10 mouse cellular contexts compared by ENCODE assay signal in genomic region chr9:123986217-123986616, GRCm38 (mm10). TPM values are rescaled to one million over a fixed set of nuclear protein-coding genes. Genes with fewer than 3 reads are reported as not detected.
DNase-seq lines count a peak whose midpoint lies in the region; ATAC-seq and TF ChIP-seq lines count a peak whose summit lies in the region.
"Had no signal": no experiment of that assay in that cellular context is flagged by ENCODE, and none has a peak within 500 bp of the region (broad histone marks: within the 10 kb centered on the region; RNA-seq: fewer than 3 reads in every experiment).

No protein-coding gene starts in this region.

- no peak overlapping the region for H3K4me2 ChIP-seq in embryonic facial prominence, embryonic 11.5 days (ENCODE audit: low read depth, low read length)
- no peak overlapping the region for H3K4me2 ChIP-seq in liver, embryonic 15.5 days
- no peak overlapping the region for H3K4me2 ChIP-seq in forebrain, embryonic 12.5 days
- H3K4me2 ChIP-seq: embryonic facial prominence, embryonic 15.5 days had no signal

- 85% methylated on average over 2 of the region's 2 CpGs for WGBS in embryonic facial prominence, embryonic 11.5 days
- WGBS in embryonic facial prominence, embryonic 10.5 days: 84% methylated on average over 2 of the region's 2 CpGs
- WGBS in liver, embryonic 15.5 days (ENCODE audit: insufficient replicate concordance): 18% methylated on average over 2 of the region's 2 CpGs
- 80% methylated on average over 2 of the region's 2 CpGs for WGBS in cerebellum, adult 2 months
- 83% methylated on average over 2 of the region's 2 CpGs for WGBS in forebrain, embryonic 12.5 days

- no peaks in the 10 kb centered on the region for H3K4me1 ChIP-seq in embryonic facial prominence, embryonic 11.5 days (ENCODE audit: control insufficient read depth, insufficient read depth, low read length)
- no peaks in the 10 kb centered on the region for H3K4me1 ChIP-seq in embryonic facial prominence, embryonic 10.5 days
- peaks cover 54% of the 10 kb centered on the region for H3K4me1 ChIP-seq in liver, embryonic 15.5 days (replicated peaks)
- no peaks in the 10 kb centered on the region for H3K4me1 ChIP-seq in cerebellum, adult 2 months (ENCODE audit: control insufficient read depth, insufficient read depth, low read length)
- H3K4me1 ChIP-seq in forebrain, embryonic 12.5 days: no peaks in the 10 kb centered on the region
- H3K4me1 ChIP-seq: embryonic facial prominence, embryonic 15.5 days had no signal

- H3K4me3 ChIP-seq in embryonic facial prominence, embryonic 11.5 days (ENCODE audit: low read depth, low read length): no peak overlapping the region
- H3K4me3 ChIP-seq in embryonic facial prominence, embryonic 10.5 days: no peak overlapping the region
- no peak overlapping the region for H3K4me3 ChIP-seq in liver, embryonic 15.5 days (replicated peaks)
- no peak overlapping the region for H3K4me3 ChIP-seq in cerebellum, adult 2 months (replicated peaks; ENCODE audit: insufficient read depth, low read depth, low read length)
- no peak overlapping the region for H3K4me3 ChIP-seq in forebrain, embryonic 12.5 days (replicated peaks)
- H3K4me3 ChIP-seq: embryonic facial prominence, embryonic 15.5 days had no signal

- TF ChIP-seq CTCF in cerebellum, adult 2 months (IDR thresholded peaks at IDR 0.05; ENCODE audit: borderline replicate concordance, insufficient read depth, low read depth, low read length): no peak

- no peaks in the 10 kb centered on the region for H3K9me3 ChIP-seq in embryonic facial prominence, embryonic 11.5 days (replicated peaks; ENCODE audit: control insufficient read depth, low read length)
- no peaks in the 10 kb centered on the region for H3K9me3 ChIP-seq in embryonic facial prominence, embryonic 10.5 days
- H3K9me3 ChIP-seq in liver, embryonic 15.5 days (replicated peaks): no peaks in the 10 kb centered on the region
- H3K9me3 ChIP-seq in forebrain, embryonic 12.5 days: no peaks in the 10 kb centered on the region
- H3K9me3 ChIP-seq: embryonic facial prominence, embryonic 15.5 days had no signal

- TF ChIP-seq POLR2A in cerebellum, adult 2 months (IDR thresholded peaks at IDR 0.05; ENCODE audit: borderline replicate concordance, insufficient read depth, low read length): no peak

- H3K36me3 ChIP-seq in embryonic facial prominence, embryonic 11.5 days (replicated peaks; ENCODE audit: control insufficient read depth, insufficient read depth, low read depth, low read length): no peaks in the 10 kb centered on the region
- H3K36me3 ChIP-seq in embryonic facial prominence, embryonic 10.5 days (replicated peaks): no peaks in the 10 kb centered on the region
- H3K36me3 ChIP-seq in liver, embryonic 15.5 days (replicated peaks): no peaks in the 10 kb centered on the region
- no peaks in the 10 kb centered on the region for H3K36me3 ChIP-seq in forebrain, embryonic 12.5 days (replicated peaks)
- H3K36me3 ChIP-seq: embryonic facial prominence, embryonic 15.5 days had no signal

- H3K9ac ChIP-seq in embryonic facial prominence, embryonic 11.5 days (replicated peaks; ENCODE audit: low read length): no peak overlapping the region
- no peak overlapping the region for H3K9ac ChIP-seq in liver, embryonic 15.5 days
- no peak overlapping the region for H3K9ac ChIP-seq in forebrain, embryonic 12.5 days
- H3K9ac ChIP-seq: embryonic facial prominence, embryonic 15.5 days had no signal

- no peak overlapping the region for H3K27ac ChIP-seq in embryonic facial prominence, embryonic 11.5 days (replicated peaks; ENCODE audit: low read depth, low read length)
- no peak overlapping the region for H3K27ac ChIP-seq in embryonic facial prominence, embryonic 10.5 days (replicated peaks)
- H3K27ac ChIP-seq in liver, embryonic 15.5 days (replicated peaks): no peak overlapping the region
- H3K27ac ChIP-seq in cerebellum, adult 2 months (ENCODE audit: insufficient read depth, low read length): no peak overlapping the region
- no peak overlapping the region for H3K27ac ChIP-seq in forebrain, embryonic 12.5 days
- H3K27ac ChIP-seq: embryonic facial prominence, embryonic 15.5 days had no signal

- no peak for ATAC-seq in embryonic facial prominence, embryonic 11.5 days (replicated peaks; ENCODE audit: insufficient number of reproducible peaks, low FRiP score, low TSS enrichment, low read depth)
- peak; percentile 55 for ATAC-seq in liver, embryonic 15.5 days (ENCODE audit: insufficient read depth)
- ATAC-seq in forebrain, embryonic 12.5 days (ENCODE audit: low FRiP score): no peak

- peak; percentile 2 for DNase-seq in embryonic facial prominence, embryonic 11.5 days (ENCODE audit: low spot score)
- no peak for DNase-seq in embryonic facial prominence, embryonic 10.5 days (ENCODE audit: low spot score)
- DNase-seq in spleen, adult 12 weeks (ENCODE audit: low spot score): peak; percentile 16
- DNase-seq in spleen, adult 18-20 months: no peak
- DNase-seq in thymus, postnatal 14 days: peak; percentile 51
- no peak for DNase-seq in cerebellum, adult 2 months

- no peaks in the 10 kb centered on the region for H3K27me3 ChIP-seq in embryonic facial prominence, embryonic 11.5 days (ENCODE audit: control insufficient read depth, insufficient read depth, low read length)
- no peaks in the 10 kb centered on the region for H3K27me3 ChIP-seq in embryonic facial prominence, embryonic 10.5 days (replicated peaks; ENCODE audit: low read depth, poor library complexity, severe bottlenecking)
- no peaks in the 10 kb centered on the region for H3K27me3 ChIP-seq in liver, embryonic 15.5 days
- H3K27me3 ChIP-seq in cerebellum, adult 2 months (ENCODE audit: control insufficient read depth, insufficient read depth, low read length): no peaks in the 10 kb centered on the region
- H3K27me3 ChIP-seq in forebrain, embryonic 12.5 days: no peaks in the 10 kb centered on the region
- H3K27me3 ChIP-seq: embryonic facial prominence, embryonic 15.5 days had no signal

RNA-seq across cellular contexts. Expression of gene Ccr1l1, which starts 8.0 kb away (rescaled TPM):
- not detected in 2 replicates for polyA plus RNA-seq in embryonic facial prominence, embryonic 11.5 days (2014; fragmentation: Nextera tagmentation; extraction: Ambion mirVana)
- polyA plus RNA-seq in embryonic facial prominence, embryonic 10.5 days (2016; fragmentation: Nextera tagmentation; extraction: Ambion mirVana): not detected in 2 replicates
- not detected in 2 replicates for polyA plus RNA-seq in liver, embryonic 15.5 days (2015; fragmentation: Nextera tagmentation; extraction: Ambion mirVana)
- polyA plus RNA-seq in cerebellum, adult 2 months (2012; rRNA removed): 0.10 TPM in 1 of 2 replicates, not detected in the other
- polyA plus RNA-seq in forebrain, embryonic 12.5 days (2016; fragmentation: Nextera tagmentation; extraction: Ambion mirVana): not detected in 2 replicates
- polyA plus RNA-seq: embryonic facial prominence, embryonic 15.5 days; large intestine, adult 2 months had no signal

RNA-seq across cellular contexts. Expression of gene Ccr1, which starts 17.7 kb away (rescaled TPM):
- 0.98 and 1.3 TPM in 2 replicates for polyA plus RNA-seq in embryonic facial prominence, embryonic 11.5 days (2014; fragmentation: Nextera tagmentation; extraction: Ambion mirVana)
- polyA plus RNA-seq in embryonic facial prominence, embryonic 10.5 days (2016; fragmentation: Nextera tagmentation; extraction: Ambion mirVana): 0.51 and 0.57 TPM in 2 replicates
- polyA plus RNA-seq in liver, embryonic 15.5 days (2015; fragmentation: Nextera tagmentation; extraction: Ambion mirVana): 3.2 and 3.3 TPM in 2 replicates
- polyA plus RNA-seq in cerebellum, adult 2 months (2012; rRNA removed): 0.13 and 0.16 TPM in 2 replicates
- 0.62 and 1.0 TPM in 2 replicates for polyA plus RNA-seq in forebrain, embryonic 12.5 days (2016; fragmentation: Nextera tagmentation; extraction: Ambion mirVana)

RNA-seq across cellular contexts. Expression of gene Ccr3, which starts 35.6 kb away (rescaled TPM):
- polyA plus RNA-seq in embryonic facial prominence, embryonic 11.5 days (2014; fragmentation: Nextera tagmentation; extraction: Ambion mirVana): not detected in 2 replicates
- polyA plus RNA-seq in embryonic facial prominence, embryonic 10.5 days (2016; fragmentation: Nextera tagmentation; extraction: Ambion mirVana): not detected in 2 replicates
- polyA plus RNA-seq in liver, embryonic 15.5 days (2015; fragmentation: Nextera tagmentation; extraction: Ambion mirVana): 0.16 and 0.18 TPM in 2 replicates
- polyA plus RNA-seq in cerebellum, adult 2 months (2012; rRNA removed): not detected in 2 replicates
- polyA plus RNA-seq in forebrain, embryonic 12.5 days (2016; fragmentation: Nextera tagmentation; extraction: Ambion mirVana): not detected in 2 replicates

Comparison
In these comparisons a context has a peak if more than half of its experiments do, and no peak if none do; other contexts are left out.
1. DNase-seq: peak in embryonic facial prominence, embryonic 11.5 days (single experiment), spleen, adult 12 weeks (single experiment) and thymus, postnatal 14 days (single experiment); none in embryonic facial prominence, embryonic 10.5 days (single experiment), spleen, adult 18-20 months (0 of 2) and cerebellum, adult 2 months (0 of 2).